Mouse (Mus musculus) lung, postnatal 36 days (tissue): ENCODE results near the gene Ablim1.
"Not testable (repeated sequence)": the region's sequence is repeated elsewhere in the genome, so short reads cannot be mapped to it uniquely, and the experiment has no call there.

Experiments used
- DNase-seq: peaks from one replicate; pipeline ENCODE4 v3.0.0; 2022; ENCODE audit warnings: mixed read lengths

Gene Ablim1

DNA sequence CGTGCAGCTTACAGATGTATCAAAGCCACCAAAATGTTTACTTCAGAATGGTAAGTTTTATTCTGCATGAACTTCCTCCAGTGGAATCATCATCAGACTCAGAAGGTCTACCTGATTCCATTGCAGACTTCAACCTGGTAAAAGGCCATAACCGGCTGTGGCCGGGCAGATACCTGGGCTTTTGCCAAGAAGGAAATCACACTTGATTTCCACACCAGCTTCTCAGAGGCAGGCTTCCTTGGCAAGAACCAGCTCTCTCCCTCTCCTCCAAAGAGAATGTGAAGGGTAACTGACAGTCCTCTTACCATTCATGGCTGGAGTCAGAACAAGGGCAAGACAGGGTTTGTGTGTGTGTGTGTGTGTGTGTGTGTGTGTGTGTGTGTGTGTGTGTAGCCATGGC is 171.1 kb downstream of the Ablim1 start:
- DNase-seq: peak; percentile 38

- no peak for DNase-seq
These were observed 172.8 kb downstream of the Ablim1 start for GRCm38 (mm10) chr19:57141756-57142461.

GRCm38 (mm10) chr19:57140874-57141273 is 173.8 kb downstream of the Ablim1 start:
- DNase-seq: no peak

DNA sequence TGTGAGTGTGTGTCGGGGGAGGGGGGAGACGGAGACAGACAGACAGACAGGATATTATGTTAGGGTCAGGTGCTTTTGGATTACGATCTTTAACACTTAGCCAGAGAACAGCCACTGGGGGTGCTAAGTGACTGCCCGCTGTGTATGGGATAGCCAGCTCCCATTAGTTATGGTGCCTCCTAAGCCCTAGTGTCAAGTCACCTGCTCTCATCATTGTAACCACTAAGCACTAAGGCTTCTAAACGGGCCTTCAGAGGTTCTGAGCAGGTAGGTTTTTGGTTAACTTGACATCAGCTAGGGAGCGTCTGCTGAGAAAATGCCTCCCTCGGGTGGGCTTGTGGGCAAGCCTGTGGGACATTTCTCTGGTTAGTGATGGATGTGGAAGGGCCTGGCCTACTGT is 174.6 kb downstream of the Ablim1 start:
- no peak for DNase-seq

DNA sequence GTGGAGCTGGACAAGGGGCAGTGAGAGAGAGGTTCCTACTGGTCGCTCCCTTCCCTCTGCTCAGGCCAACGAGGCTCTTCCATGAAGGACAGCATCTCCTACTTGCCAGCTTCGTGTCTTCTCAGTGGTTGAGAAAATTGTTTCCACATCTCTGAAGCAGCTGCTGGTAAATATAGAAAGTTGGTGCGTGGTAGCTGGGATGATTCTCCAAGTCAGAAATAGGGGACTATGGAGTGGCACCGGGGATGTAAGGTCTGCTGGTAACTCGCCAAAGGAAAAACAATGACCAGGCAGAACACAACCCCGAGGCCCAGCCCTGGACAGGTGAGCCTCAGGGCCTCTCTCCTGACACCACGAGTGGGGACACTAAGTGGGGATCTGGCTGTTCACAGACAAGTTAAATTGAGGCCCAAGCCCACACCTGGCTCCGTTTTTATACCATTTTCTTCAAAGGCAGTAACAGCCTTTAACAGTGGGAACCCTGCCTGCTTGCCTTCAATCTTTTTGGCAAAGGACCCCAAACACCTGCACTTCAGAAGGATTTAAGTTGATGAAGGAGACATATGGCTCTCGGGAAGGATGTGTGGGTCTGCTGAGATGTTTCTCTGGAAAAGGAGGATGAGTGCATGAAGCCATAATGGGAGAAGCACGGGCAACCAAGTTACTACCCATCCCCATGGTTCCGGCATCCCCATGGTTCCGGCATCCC is 175.7 kb downstream of the Ablim1 start:
- no peak for DNase-seq

DNA sequence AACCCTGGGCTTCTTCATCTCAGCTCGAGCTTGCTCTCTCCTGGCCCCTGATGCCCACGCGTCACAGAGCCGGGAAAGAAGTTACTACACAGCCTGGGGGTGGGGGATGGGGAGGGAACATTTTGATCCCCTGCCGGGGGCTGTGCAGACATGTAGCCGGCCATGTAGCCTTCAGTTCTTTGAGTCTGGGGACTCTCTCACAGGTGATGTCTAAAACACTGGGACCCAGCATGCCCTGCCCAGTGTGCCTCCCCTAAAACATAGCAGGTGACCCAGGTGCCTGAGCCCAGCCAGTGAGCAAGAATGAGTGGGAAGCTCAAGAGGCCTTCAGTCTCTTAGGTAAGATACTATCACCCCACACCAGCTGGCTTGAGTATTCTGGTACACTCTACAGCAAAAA is 176.2 kb downstream of the Ablim1 start:
- no peak for DNase-seq

GRCm38 (mm10) chr19:57138045-57138444 is 176.7 kb downstream of the Ablim1 start:
- DNase-seq: no peak

DNA sequence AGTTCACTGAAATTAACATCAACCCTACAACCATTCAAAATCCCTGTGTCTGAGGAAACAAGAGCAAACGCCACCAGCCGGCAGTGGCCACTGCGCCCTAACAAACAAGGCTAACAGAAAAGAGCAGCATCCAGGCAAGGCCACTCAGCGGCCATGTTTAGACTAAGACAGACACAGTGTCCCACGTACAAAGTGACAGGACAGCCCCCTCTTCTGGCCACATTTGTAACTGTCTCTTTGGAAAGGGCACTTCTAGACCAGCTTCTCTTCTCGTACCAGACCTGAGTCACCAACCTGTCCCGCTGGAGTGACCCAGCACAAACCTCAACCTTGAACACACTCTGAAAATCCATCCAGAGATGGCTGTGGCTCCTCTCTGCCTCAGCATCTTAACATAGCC is 178.5 kb downstream of the Ablim1 start:
- peak; percentile 93 for DNase-seq

- DNase-seq: not testable (repeated sequence)
These were observed 179.1 kb downstream of the Ablim1 start for GRCm38 (mm10) chr19:57135654-57136053.

DNA sequence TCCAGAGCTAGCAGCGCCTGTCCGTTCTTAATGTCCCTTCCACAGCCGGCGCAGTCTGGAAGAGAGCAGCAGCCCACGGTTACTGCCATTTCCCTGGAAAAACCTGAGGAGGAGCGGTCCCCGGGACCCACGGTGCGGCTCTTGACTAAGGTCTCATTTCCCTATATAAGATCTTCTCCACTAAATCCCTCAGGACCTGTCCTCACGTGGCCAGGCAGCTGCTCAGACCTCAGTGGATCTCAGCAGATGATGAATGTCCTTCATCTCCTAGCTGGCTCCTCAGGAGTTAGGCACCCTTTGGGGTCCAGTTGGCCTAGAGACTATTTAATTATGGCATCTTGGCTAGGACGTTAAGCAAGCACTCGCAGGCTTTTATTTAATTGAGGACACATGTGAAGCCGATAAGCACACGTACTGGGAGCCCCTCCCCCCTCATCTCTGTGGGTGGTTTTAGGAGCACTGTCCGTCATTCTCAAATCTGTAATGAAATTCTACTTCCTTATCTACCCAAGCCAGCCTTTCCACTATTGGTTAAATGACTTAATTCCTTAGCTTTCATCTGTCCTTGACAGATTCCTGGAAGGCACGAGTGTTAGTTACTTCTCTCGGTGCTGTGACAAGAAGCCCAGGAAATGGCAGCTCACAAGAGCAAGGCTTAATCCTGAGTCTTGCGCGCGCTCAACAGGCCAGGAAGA is 179.9 kb downstream of the Ablim1 start:
- peak; percentile 38 for DNase-seq

DNA sequence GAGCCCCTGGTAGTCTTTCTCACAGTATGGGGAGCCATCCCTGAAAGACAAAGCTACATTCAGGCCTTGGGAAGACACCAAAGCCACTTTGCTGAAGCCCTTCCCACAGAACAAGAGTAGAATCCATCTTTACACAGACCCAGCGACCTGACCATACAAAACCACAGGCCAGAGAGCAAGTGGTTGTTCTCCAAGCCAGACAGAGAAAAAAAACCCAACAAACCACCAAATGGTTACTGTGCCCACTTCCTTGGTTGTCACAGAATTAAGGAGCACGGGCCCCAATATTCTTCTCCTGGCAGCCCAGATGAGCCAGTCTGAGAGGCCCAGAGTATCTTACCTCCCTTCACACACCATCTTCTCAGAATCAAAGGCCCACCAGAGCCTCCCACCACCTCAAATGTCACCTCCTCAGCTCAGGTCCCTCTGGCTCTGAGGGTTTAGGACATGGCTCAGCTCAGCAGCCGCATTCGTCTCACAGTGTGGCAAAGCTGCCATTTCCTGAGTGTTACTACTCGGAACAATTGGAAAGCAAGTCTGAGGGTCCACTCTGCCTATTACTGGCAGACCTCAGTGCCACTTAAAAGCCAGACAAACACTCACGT is 181.7 kb downstream of the Ablim1 start:
- DNase-seq: no peak

DNA sequence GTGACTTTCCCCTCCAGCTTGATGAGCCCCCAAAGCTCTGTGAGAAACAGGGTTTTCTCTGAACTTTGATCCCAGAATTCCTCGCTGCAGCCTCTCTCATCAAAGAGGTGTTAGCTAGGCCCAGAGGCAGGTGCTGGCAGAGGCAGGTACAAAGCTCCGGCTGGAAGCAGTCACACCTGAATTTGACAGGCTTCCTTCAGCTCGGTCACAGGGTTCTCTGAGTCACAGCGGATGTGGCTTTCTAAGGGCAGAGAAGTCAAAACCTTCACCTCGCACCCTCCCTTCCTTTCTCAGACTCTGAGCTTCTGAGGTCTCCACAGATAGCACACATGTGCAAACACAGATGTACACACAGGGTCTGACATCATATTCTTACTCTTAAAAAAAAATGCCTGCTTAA is 182.4 kb downstream of the Ablim1 start:
- peak; percentile 44 for DNase-seq

DNA sequence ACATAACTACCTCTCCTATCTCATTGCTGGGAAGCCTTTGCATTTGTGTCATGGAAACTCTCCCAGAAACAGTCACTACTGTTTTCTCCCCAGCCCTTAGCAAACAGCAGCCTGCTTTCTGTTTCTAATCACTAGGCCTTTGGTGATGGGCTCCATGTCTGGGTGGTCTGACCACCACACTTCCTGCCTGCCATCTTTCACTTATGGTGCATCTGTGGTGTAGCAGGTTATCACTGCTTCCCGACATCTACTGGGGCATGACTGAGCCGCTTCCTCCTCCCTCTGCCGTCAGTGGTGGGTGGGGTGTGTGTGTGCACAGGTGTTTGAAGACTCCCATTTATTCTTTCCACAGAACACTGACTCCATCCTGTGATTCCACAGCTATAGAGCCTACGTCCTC is 183.4 kb downstream of the Ablim1 start:
- DNase-seq: no peak

DNA sequence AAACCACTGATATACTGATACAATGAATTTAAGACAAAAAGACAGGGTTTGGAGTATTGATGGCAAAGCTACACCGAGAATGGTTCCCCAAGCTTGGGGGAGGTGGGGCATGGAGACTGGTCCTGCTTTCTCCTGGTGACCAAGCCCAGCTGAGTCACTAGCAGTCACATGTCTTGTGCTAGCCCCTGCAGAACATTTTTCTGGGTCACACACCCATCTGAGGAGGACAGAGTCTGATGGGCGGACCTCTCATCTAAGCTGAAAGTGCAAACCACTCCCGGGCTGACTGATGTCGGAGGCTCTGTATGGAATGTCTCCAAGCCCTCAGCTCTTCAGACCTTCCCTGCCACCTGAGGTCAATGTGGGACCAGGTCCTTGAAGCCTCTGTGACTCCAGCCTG is 184.1 kb downstream of the Ablim1 start:
- no peak for DNase-seq

DNA sequence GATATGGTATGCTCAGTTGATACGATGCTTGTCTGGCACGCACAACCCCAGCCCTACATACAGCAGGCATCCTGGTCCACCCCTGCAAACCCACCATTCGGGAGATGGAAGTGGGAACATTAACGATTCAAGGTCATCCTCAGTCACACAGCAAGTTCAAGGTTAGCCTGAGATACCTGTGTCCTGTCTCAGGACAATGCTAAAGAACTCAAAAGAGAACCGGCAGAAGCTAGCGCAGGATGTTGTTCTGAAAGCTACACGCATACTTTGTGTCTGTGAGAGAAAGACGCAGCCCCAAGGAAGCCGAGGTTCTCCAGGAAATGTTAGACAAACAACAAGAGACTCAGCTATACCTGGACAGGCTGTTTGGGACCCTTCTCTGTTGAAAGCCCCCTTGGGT is 185.0 kb downstream of the Ablim1 start:
- DNase-seq: no peak

DNA sequence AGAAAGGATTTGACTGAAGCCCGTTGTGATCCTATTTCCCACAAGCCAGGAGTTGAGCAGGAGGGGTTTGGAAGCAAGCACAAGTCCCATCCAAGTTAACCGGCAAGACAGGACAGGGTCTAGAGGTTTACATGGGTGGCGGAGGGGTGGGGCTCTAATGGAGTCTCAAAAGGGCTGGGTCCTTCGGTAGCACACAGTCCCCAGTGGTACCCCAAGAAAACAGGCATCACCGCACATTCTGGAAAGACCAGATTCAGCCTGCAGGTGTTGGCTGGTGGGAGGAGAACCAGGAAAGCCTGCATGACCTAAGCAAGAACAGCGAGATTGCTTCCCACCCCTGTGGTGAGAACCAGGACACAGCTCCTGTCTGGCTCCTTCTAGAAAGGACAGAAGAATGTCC is 186.7 kb downstream of the Ablim1 start:
- DNase-seq: no peak

GRCm38 (mm10) chr19:57127523-57127922 is 187.2 kb downstream of the Ablim1 start:
- DNase-seq: no peak

DNA sequence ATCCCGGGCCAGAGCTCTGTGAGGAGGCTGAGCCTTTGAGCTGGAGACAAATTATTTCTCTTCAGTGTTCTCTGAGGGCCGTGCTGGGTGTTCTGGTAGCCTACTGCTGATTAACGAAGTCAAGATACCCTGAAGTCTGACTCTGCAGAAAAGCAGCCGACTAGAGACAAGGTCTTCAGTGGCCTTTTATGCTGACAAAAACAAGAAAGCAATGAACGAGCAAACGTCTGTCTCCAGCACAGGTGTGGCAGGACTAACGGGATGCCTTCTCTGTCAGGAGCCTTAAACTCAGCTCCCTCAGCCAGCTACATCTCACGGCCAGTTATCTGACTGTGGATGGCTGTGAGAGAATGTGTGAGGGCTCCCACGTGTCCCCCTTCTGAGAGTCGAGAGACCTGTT is 187.8 kb downstream of the Ablim1 start:
- no peak for DNase-seq

GRCm38 (mm10) chr19:57124906-57125305 is 189.8 kb downstream of the Ablim1 start:
- no peak for DNase-seq

- DNase-seq: no peak
These were observed 190.6 kb downstream of the Ablim1 start for GRCm38 (mm10) chr19:57124138-57124519.

DNA sequence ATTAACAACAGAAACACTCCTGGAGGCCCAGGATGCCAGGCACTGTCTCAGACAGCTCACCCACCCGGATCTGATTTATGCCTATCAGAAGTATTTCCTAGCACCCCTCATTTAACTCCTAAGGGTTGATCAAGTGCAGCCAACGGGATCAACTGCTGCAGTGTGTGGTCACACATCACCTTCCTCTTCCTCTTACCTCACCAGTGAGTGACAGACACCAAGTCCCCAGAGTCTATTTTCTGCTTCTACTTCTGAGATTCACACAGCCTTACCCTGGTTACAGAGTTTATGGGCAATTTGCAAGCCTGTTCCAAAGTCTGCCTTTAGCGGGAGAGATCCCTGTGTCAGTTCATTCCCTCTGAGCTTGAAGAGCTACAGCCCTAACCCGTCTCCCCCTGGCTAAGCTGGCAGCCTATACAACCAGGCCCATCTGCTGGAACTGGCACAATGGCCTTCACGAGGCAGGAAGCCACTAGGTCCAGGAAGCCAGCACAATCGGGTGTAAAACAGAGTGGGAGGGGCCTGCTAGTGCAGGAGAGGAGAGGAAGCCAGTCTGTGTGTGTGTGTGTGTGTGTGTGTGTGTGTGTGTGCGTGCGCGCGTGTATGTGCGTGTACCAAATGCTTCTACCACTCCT is 191.1 kb downstream of the Ablim1 start:
- peak; percentile 90 for DNase-seq

- no peak for DNase-seq
These were observed 192.5 kb downstream of the Ablim1 start for GRCm38 (mm10) chr19:57122261-57122660.

DNA sequence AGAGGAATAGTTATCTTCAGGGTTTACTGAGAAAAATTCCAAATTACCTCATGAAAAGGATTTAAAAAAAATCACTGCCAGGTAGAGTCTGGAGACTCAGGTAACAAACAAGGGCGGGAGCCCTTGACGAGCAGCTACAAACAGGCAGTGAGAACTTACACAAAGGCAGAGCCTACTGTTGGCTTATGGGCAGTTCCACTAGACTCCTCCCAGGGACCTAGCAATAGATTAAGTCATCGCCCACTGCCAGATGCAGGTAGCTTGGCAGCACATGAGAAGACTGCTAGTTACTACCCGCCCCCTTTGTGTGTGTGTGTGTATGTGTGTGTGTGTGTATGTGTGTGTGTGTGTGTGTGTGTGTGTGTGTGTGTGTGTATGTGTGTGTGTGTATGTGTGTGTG is 193.7 kb downstream of the Ablim1 start:
- DNase-seq: no peak
